Mouse (Mus musculus): ENCODE data around the gene Gpr87. TPM values are rescaled to one million over a fixed set of nuclear protein-coding genes. Genes with fewer than 3 reads are reported as not detected.

Gpr87 gene
- polyA plus RNA-seq, 1 experiment from 2014 or later, result not detected

Other genes with a start within 250 kb of the Gpr87 start
- 5.5 TPM in 2 replicates for gene Med12l, start 189.3 kb downstream of the Gpr87 start, polyA plus RNA-seq (2014; fragmentation: Nextera tagmentation; extraction: Ambion mirVana)
- gene Gpr171, start 93.3 kb downstream of the Gpr87 start, polyA plus RNA-seq (2014; fragmentation: Nextera tagmentation; extraction: Ambion mirVana), result 0.85 and 1.7 TPM in 2 replicates
- 3.4 and 4.1 TPM in 2 replicates for gene P2ry14, start 41.5 kb downstream of the Gpr87 start, polyA plus RNA-seq (2014; fragmentation: Nextera tagmentation; extraction: Ambion mirVana)
- 0.68 and 0.77 TPM in 2 replicates for gene P2ry13, start 15.8 kb upstream of the Gpr87 start, polyA plus RNA-seq (2014; fragmentation: Nextera tagmentation; extraction: Ambion mirVana)
- 1.9 and 2.0 TPM in 2 replicates for gene P2ry12, start 67.8 kb upstream of the Gpr87 start, polyA plus RNA-seq (2014; fragmentation: Nextera tagmentation; extraction: Ambion mirVana)
- 3.1 and 3.2 TPM in 2 replicates for gene Igsf10, start 149.3 kb upstream of the Gpr87 start, polyA plus RNA-seq (2014; fragmentation: Nextera tagmentation; extraction: Ambion mirVana)

Data from forebrain, embryonic 11.5 days (tissue).